Mouse (Mus musculus) intestine, embryonic 16.5 days (tissue): ENCODE results near the gene 4933405O20Rik. TPM values are rescaled to one million over a fixed set of nuclear protein-coding genes. Genes with fewer than 3 reads are reported as not detected.

ENCODE experiments used
- ATAC-seq: fragments of 200-750 bp; cut with Nextera tagmentation; 2 replicates; pipeline ENCODE4 v1.8.0; 2017; ENCODE audit warnings: moderate TSS enrichment, moderate library complexity
- H3K27ac ChIP-seq: fragments of 300-500 bp; sonication (generic); 2 replicates; pipeline ENCODE4 v1.5.1; 2014; ENCODE audit warnings: mild to moderate bottlenecking, low read length
- H3K27me3 ChIP-seq: fragments of 300-500 bp; sonication (generic); replicated peaks from 2 replicates; pipeline ENCODE4 v1.6.1; 2014; ENCODE audit warnings: low read length, control low read depth, mixed read lengths; ENCODE audit not compliant: control insufficient read depth, insufficient read depth
- H3K36me3 ChIP-seq: fragments of 300-500 bp; sonication (generic); 2 replicates; pipeline ENCODE4 v1.6.1; 2014; ENCODE audit warnings: low read length, control low read depth; ENCODE audit not compliant: control insufficient read depth, insufficient read depth
- H3K4me1 ChIP-seq: fragments of 300-500 bp; sonication (generic); 2 replicates; pipeline ENCODE4 v1.6.1; 2014; ENCODE audit warnings: low read length, control low read depth, mixed read lengths; ENCODE audit not compliant: control insufficient read depth, insufficient read depth
- H3K4me2 ChIP-seq: fragments of 300-500 bp; sonication (generic); 2 replicates; pipeline ENCODE4 v1.6.1; 2014; ENCODE audit warnings: low read depth, low read length, control low read depth
- H3K4me3 ChIP-seq: fragments of 300-500 bp; sonication (generic); 2 replicates; pipeline ENCODE4 v1.5.1; 2014; ENCODE audit warnings: mild to moderate bottlenecking, low read length
- H3K9ac ChIP-seq: fragments of 300-500 bp; sonication (generic); 2 replicates; pipeline ENCODE4 v1.6.1; 2014; ENCODE audit warnings: low read depth, low read length
- H3K9me3 ChIP-seq: fragments of 300-500 bp; sonication (generic); 2 replicates; pipeline ENCODE4 v1.6.1; 2016; ENCODE audit warnings: low read length, control low read depth; ENCODE audit not compliant: control insufficient read depth
- WGBS: fragments of 180-500 bp; shearing (Covaris S2); extraction: QIAGEN DNeasy Blood & Tissue Kit; methylation state at CpG from one replicate; pipeline ENCODE4 v1.1.7; 2014; 5-methylcytosine and 5-hydroxymethylcytosine counted together
- polyA plus RNA-seq: library from polyadenylated mRNA; unstranded; fragments of >200 nt; fragmentation: Nextera tagmentation; extraction: Ambion mirVana; gene quantifications from 2 replicates; pipeline ENCODE4 v1.2.1, GENCODE M21; 2015

Gene 4933405O20Rik
- polyA plus RNA-seq = not detected in 2 replicates

DNA sequence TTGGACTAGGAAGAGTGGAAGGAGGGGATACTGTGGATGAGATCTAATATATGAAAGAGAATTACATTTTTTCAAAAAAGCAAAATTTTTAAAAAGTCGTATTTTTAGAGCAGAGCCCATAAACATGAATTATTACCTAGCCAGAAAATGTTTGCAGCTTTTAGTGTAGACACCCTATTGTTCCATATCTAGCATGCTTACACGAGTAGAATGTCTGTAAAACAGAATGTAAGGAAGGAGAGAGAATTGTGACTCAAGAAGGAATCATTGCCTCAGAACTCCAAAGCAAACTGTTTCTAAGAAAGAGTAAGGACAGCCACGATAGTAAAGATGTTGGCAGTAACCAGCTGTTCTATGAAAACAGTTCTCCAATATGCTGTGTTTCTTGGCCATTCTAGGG, at the start of gene 4933405O20Rik:
Gene 4933405O20Rik (plus strand): TSS at position 301 of the 400 bp plus-strand sequence.
- Histone ChIP-seq H3K27ac (no peak within 1 kb of the TSS), H3K4me1 (no peaks in the 10 kb centered on the region), H3K27me3 (no peaks in the 10 kb centered on the region), H3K9me3 (no peaks in the 10 kb centered on the region), H3K36me3 (no peaks in the 10 kb centered on the region), H3K4me3 (no peak within 1 kb of the TSS), H3K4me2 (no peak within 1 kb of the TSS), H3K9ac (no peak within 1 kb of the TSS)
- ATAC-seq = no peak
- 69% methylated on average over 3 of the region's 3 CpGs for WGBS

DNA sequence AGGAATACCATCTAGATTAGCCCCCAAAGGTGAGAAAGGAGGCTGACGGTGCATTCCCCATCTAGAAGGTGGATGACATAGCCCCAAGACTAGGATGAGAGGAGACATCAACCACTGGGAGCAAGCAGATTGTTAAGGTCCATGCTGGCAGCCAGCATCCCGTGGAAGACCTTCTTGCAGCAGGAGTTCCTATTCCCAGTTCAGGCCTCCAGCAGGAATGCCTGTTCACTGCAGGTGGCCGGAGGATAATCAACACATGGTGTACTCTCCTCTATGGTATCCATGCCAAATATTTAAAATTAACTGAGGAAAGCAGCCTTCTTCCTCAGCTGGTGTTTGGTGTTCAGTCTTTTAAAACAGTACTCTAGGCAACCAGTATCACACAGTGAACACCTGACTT, 49.4 kb upstream of the 4933405O20Rik start:
- 76% methylated on average over 3 of the region's 3 CpGs for WGBS
- H3K4me2 ChIP-seq = no peak overlapping the region
- H3K27me3 ChIP-seq = no peaks in the 10 kb centered on the region
- no peak for ATAC-seq
- no peaks in the 10 kb centered on the region for H3K9me3 ChIP-seq
- H3K4me1 ChIP-seq = no peaks in the 10 kb centered on the region
- no peak overlapping the region for H3K27ac ChIP-seq
- no peak overlapping the region for H3K4me3 ChIP-seq
- H3K36me3 ChIP-seq = no peaks in the 10 kb centered on the region
- no peak overlapping the region for H3K9ac ChIP-seq

DNA sequence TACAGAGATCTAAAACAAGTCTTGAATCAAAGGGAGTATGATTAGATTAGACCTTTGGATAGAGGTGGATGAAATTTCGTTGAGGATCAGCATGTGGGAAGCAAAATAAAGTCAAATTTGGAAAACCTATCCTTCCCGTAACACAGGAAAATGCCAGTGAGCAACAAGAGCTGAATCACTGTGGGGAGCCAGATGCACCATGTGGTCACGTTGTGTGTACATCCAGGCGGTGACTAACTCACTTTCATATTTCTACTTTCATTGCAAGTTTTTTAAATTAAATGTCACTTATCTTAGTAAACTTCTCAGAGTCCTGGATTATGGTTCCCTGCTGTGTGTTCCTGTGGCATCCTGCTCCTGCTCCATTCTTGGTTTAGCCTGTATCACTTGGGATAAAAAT, 47.6 kb upstream of the 4933405O20Rik start:
- no peak for ATAC-seq
- no peaks in the 10 kb centered on the region for H3K36me3 ChIP-seq
- H3K27me3 ChIP-seq = no peaks in the 10 kb centered on the region
- no peak overlapping the region for H3K4me2 ChIP-seq
- H3K9ac ChIP-seq = no peak overlapping the region
- no peaks in the 10 kb centered on the region for H3K4me1 ChIP-seq
- 77% methylated on average over 4 of the region's 4 CpGs for WGBS
- no peak overlapping the region for H3K4me3 ChIP-seq
- H3K27ac ChIP-seq = no peak overlapping the region
- no peaks in the 10 kb centered on the region for H3K9me3 ChIP-seq

DNA sequence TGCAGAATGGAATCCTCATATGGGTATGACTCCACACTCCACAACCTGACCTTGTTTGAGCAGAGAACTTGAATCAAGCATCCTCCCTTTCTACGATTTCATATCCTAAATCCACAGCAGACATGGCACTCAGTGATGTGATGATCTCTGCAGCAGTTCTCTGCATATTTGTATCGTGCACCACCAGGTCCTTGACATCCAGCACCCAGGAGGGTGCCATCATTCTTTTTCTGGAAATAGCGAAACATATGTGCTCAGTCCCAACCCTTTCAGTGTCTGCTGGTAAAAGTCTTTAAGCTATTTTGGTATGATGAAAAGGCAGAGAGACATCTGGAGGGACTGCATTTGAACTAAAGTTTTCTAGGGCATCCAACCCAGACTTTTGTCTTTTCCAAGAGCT, 36.3 kb upstream of the 4933405O20Rik start:
- no peak overlapping the region for H3K9ac ChIP-seq
- H3K36me3 ChIP-seq = no peaks in the 10 kb centered on the region
- no peak overlapping the region for H3K27ac ChIP-seq
- H3K27me3 ChIP-seq = no peaks in the 10 kb centered on the region
- no peaks in the 10 kb centered on the region for H3K9me3 ChIP-seq
- ATAC-seq = no peak
- H3K4me1 ChIP-seq = no peaks in the 10 kb centered on the region
- WGBS = 89% methylated on average over 3 of the region's 3 CpGs
- no peak overlapping the region for H3K4me3 ChIP-seq
- no peak overlapping the region for H3K4me2 ChIP-seq

DNA sequence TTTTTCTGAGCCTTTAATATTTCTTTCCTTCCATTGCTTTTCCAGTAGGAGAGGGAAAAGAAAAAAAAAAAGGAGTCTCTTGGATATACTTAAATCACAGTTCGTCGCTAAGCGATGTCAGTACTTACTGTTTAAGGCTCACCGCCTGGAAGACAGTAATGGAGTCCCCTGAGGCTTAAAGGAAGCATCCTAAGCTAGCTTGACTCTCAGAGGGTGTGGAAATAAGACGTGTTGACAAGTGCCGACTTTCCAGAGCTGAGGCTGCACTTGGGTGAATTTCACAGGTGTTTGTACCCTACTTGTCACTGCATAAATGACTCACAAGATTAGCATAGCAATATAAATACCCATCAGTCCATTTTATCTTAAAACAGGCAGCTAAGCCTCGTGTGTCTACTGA, 25.1 kb upstream of the 4933405O20Rik start:
- no peaks in the 10 kb centered on the region for H3K36me3 ChIP-seq
- H3K27ac ChIP-seq = no peak overlapping the region
- no peaks in the 10 kb centered on the region for H3K4me1 ChIP-seq
- H3K27me3 ChIP-seq = no peaks in the 10 kb centered on the region
- H3K9me3 ChIP-seq = no peaks in the 10 kb centered on the region
- no peak overlapping the region for H3K9ac ChIP-seq
- H3K4me3 ChIP-seq = no peak overlapping the region
- no peak for ATAC-seq
- 61% methylated on average over 7 of the region's 7 CpGs for WGBS
- H3K4me2 ChIP-seq = no peak overlapping the region

DNA sequence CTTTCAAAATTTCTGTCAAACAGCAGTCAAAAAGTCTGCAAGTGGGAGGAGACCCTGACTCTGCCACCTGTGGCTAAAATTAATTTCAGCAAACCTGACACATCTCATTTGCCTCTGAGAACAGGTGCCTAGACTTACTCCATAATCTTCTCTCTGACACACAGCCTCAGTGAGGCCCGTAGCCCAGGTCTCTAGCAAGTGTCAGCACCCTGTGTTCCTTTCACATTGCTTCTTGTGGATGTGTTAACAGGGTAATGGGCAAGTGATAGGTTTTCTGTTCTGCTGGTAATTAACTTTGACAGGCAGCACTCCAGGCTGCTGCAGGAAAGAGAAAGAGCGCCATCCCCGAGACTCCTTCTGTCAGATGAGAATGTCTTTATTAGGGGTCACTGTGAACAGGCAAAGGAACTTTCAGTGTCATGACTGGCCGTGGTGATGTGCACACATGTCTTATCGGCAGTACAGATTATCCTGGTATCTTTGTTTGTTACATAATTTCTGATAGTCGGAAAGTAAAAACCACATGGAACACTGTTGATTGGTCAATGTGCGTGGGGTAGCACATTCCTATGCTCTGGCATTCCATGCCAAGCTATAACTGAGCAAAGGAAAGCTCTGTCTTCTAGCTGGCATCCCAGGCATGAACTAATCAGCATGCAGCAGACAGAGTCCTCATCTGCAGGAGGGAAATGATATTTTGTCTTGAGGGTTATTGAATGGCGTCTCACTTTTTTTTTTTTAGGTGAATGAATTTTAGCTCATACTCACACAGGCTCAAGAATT, 10.2 kb upstream of the 4933405O20Rik start:
- no peak overlapping the region for H3K4me2 ChIP-seq
- H3K36me3 ChIP-seq = no peaks in the 10 kb centered on the region
- no peaks in the 10 kb centered on the region for H3K27me3 ChIP-seq
- no peaks in the 10 kb centered on the region for H3K9me3 ChIP-seq
- H3K9ac ChIP-seq = no peak overlapping the region
- H3K27ac ChIP-seq = no peak overlapping the region
- 73% methylated on average over 8 of the region's 8 CpGs for WGBS
- H3K4me3 ChIP-seq = no peak overlapping the region
- no peaks in the 10 kb centered on the region for H3K4me1 ChIP-seq
- ATAC-seq = no peak

DNA sequence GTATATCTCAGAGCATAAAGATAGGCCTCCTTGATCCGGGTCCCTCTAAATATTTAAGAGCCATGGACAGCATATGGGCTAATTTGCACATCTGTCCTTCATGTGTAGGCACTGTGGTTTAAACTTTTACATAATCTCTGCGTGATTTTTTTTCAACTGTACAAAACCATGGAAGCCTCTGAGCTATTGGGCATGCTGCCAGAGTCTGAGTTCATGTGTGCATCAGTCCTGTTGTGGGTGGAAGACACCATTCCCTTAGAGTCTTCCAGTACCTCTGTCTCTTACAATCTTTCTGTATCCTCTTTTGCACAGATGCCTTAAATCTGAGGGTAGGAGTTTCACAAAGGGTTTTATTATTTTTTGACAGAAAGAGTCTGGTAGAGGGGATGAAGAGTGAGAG, 15.1 kb downstream of the 4933405O20Rik start:
- H3K9ac ChIP-seq = no peak overlapping the region
- H3K4me1 ChIP-seq = no peaks in the 10 kb centered on the region
- H3K27me3 ChIP-seq = no peaks in the 10 kb centered on the region
- no peak overlapping the region for H3K4me3 ChIP-seq
- WGBS = 78% methylated on average over 2 of the region's 2 CpGs
- H3K27ac ChIP-seq = no peak overlapping the region
- no peak overlapping the region for H3K4me2 ChIP-seq
- ATAC-seq = no peak
- no peaks in the 10 kb centered on the region for H3K9me3 ChIP-seq
- H3K36me3 ChIP-seq = no peaks in the 10 kb centered on the region

DNA sequence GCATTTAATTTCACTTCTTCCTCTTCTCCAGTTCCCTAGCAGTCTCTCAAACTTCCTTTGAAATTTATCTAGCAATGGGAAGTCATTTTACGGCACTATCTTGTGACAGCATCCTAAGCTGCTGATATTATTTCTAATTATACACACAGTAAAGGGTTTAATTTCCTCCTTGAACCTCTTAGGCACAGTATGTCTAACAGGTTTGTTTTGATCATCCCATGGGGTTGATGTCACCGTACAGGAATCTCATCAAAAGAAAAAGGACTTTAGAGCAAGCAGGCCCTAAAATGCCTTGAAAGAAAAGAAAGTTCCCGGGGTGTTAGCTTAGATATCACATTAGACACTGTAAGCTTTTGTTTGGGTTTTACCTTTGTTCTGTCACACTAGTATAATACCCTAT, 30.2 kb downstream of the 4933405O20Rik start:
- 63% methylated on average over 3 of the region's 3 CpGs for WGBS
- Histone ChIP-seq H3K36me3 (no peaks in the 10 kb centered on the region), H3K27me3 (no peaks in the 10 kb centered on the region), H3K4me1 (no peaks in the 10 kb centered on the region), H3K27ac (no peak overlapping the region), H3K4me2 (no peak overlapping the region), H3K4me3 (no peak overlapping the region), H3K9me3 (no peaks in the 10 kb centered on the region), H3K9ac (no peak overlapping the region)
- no peak for ATAC-seq

DNA sequence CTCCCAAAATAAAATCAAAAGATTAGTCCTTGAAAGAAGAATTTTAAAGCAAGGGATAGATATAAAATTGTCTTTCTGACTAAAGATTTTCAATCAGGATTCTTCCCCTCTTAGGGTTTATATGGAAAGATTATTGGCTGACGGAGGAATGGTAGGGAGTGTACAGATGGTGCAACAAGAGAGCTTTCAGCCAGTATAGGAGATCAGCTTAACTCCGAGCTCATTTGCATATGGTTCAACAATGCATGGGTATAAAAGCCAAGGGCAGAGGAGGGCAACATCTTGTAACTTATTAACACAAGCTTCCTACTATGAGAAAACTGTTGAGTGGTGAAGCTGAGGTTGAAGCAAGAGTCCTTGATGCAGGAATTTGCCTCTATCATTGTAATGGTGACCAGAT, 34.2 kb downstream of the 4933405O20Rik start:
- Histone ChIP-seq H3K4me3 (no peak overlapping the region), H3K9ac (no peak overlapping the region), H3K36me3 (no peaks in the 10 kb centered on the region), H3K4me2 (no peak overlapping the region), H3K9me3 (no peaks in the 10 kb centered on the region), H3K27ac (no peak overlapping the region), H3K27me3 (no peaks in the 10 kb centered on the region), H3K4me1 (no peaks in the 10 kb centered on the region)
- 80% methylated on average over 2 of the region's 2 CpGs for WGBS
- ATAC-seq = no peak
